ENCODE assay signal across 8 mouse cellular contexts in genomic region chr10:61928725-61929651, GRCm38 (mm10). TPM values are rescaled to one million over a fixed set of nuclear protein-coding genes. Genes with fewer than 3 reads are reported as not detected.
A peak's percentile ranks its signal among the peaks of the same experiment; 100 is the strongest.
DNase-seq lines count a peak whose midpoint lies in the region; ATAC-seq and TF ChIP-seq lines count a peak whose summit lies in the region.

No protein-coding gene starts in this region.

- no peak overlapping the region for H3K9ac ChIP-seq in hindbrain, embryonic 13.5 days
- H3K9ac ChIP-seq in limb, embryonic 15.5 days, result no peak overlapping the region
- no peak overlapping the region for H3K9ac ChIP-seq in neural tube, embryonic 11.5 days (ENCODE audit: low read length)

- peak; percentile 59 for DNase-seq in neural tube, embryonic 11.5 days (ENCODE audit: low spot score)
- no peak for DNase-seq in right cerebral cortex, postnatal 14 days
- no peak for DNase-seq in cerebellum, adult 9-10 months
- DNase-seq in layer of hippocampus, postnatal 25 days (ENCODE audit: extremely low spot score in 1 of 2, low spot score in 1 of 2), result no peak

- peak overlapping the region; percentile 61 for H3K4me3 ChIP-seq in E14TG2a.4 (replicated peaks; ENCODE audit: low read length)
- H3K4me3 ChIP-seq in brown adipose tissue, adult 24 weeks (ENCODE audit: insufficient read depth, low read depth, low read length), result peak overlapping the region; percentile 29; the same call in 1 of the 2 replicates
- H3K4me3 ChIP-seq in hindbrain, embryonic 13.5 days, result no peak overlapping the region
- no peak overlapping the region for H3K4me3 ChIP-seq in limb, embryonic 15.5 days
- no peak overlapping the region for H3K4me3 ChIP-seq in neural tube, embryonic 11.5 days (ENCODE audit: low read depth, low read length)

- 9% methylated on average over 24 of the region's 24 CpGs for WGBS in hindbrain, embryonic 13.5 days
- WGBS in limb, embryonic 15.5 days, result 10% methylated on average over 24 of the region's 24 CpGs
- 10% methylated on average over 24 of the region's 24 CpGs for WGBS in neural tube, embryonic 11.5 days

- H3K27me3 ChIP-seq in E14TG2a.4 (ENCODE audit: insufficient read depth, low read length), result no peaks in the 10 kb centered on the region
- H3K27me3 ChIP-seq in hindbrain, embryonic 13.5 days, result peaks cover 17% of the 10 kb centered on the region; the same call in 1 of the 2 replicates
- no peaks in the 10 kb centered on the region for H3K27me3 ChIP-seq in limb, embryonic 15.5 days
- H3K27me3 ChIP-seq in neural tube, embryonic 11.5 days (ENCODE audit: control insufficient read depth, insufficient read depth, low read length), result no peaks in the 10 kb centered on the region

- no peak overlapping the region for H3K27ac ChIP-seq in brown adipose tissue, adult 24 weeks (replicated peaks; ENCODE audit: low read depth, low read length)
- H3K27ac ChIP-seq in hindbrain, embryonic 13.5 days, result no peak overlapping the region
- peak overlapping the region; percentile 59 for H3K27ac ChIP-seq in limb, embryonic 15.5 days
- peak overlapping the region; percentile 15; the same call in 1 of the 2 replicates for H3K27ac ChIP-seq in neural tube, embryonic 11.5 days (ENCODE audit: low read depth, low read length)

- peaks cover 45% of the 10 kb centered on the region for H3K9me3 ChIP-seq in E14TG2a.4 (ENCODE audit: low read length)
- no peaks in the 10 kb centered on the region for H3K9me3 ChIP-seq in hindbrain, embryonic 13.5 days
- no peaks in the 10 kb centered on the region for H3K9me3 ChIP-seq in limb, embryonic 15.5 days
- H3K9me3 ChIP-seq in neural tube, embryonic 11.5 days (ENCODE audit: control insufficient read depth, low read length), result no peaks in the 10 kb centered on the region

- no peak for TF ChIP-seq CTCF in E14TG2a.4 (conservative IDR thresholded peaks at IDR 0.05; ENCODE audit: low read length)

- H3K4me2 ChIP-seq in hindbrain, embryonic 13.5 days, result peak overlapping the region; percentile 20
- 0 out of 2 replicates have a peak overlapping the region, but pooled peaks have one; percentile 12 for H3K4me2 ChIP-seq in limb, embryonic 15.5 days
- peak overlapping the region; percentile 34 for H3K4me2 ChIP-seq in neural tube, embryonic 11.5 days (ENCODE audit: low read depth)

- peaks cover 80% of the 10 kb centered on the region for H3K4me1 ChIP-seq in E14TG2a.4 (replicated peaks; ENCODE audit: low read depth, low read length)
- H3K4me1 ChIP-seq in brown adipose tissue, adult 24 weeks (ENCODE audit: control insufficient read depth, insufficient read depth, insufficient read length, low read length), result peaks cover 6% of the 10 kb centered on the region
- H3K4me1 ChIP-seq in hindbrain, embryonic 13.5 days (replicated peaks), result peaks cover 9% of the 10 kb centered on the region
- H3K4me1 ChIP-seq in limb, embryonic 15.5 days, result peaks cover 14% of the 10 kb centered on the region
- H3K4me1 ChIP-seq in neural tube, embryonic 11.5 days (ENCODE audit: control insufficient read depth, insufficient read depth, low read length), result peaks cover 13% of the 10 kb centered on the region

- no peak for ATAC-seq in hindbrain, embryonic 13.5 days (ENCODE audit: low FRiP score)
- ATAC-seq in limb, embryonic 15.5 days (ENCODE audit: insufficient number of reproducible peaks, low FRiP score, low TSS enrichment, low read depth), result peak; percentile 70
- ATAC-seq in neural tube, embryonic 11.5 days (ENCODE audit: insufficient read depth, low FRiP score, low TSS enrichment), result peak; percentile 53

- H3K36me3 ChIP-seq in E14TG2a.4 (ENCODE audit: insufficient read depth, low read length), result peaks cover 15% of the 10 kb centered on the region; the same call in 1 of the 2 replicates
- H3K36me3 ChIP-seq in hindbrain, embryonic 13.5 days, result no peaks in the 10 kb centered on the region
- no peaks in the 10 kb centered on the region for H3K36me3 ChIP-seq in limb, embryonic 15.5 days
- H3K36me3 ChIP-seq in neural tube, embryonic 11.5 days (ENCODE audit: control insufficient read depth, insufficient read depth, low read length), result no peaks in the 10 kb centered on the region

RNA-seq across cellular contexts. Expression of gene Col13a1, which starts 49.9 kb away (rescaled TPM):
- 2.7 and 3.3 TPM in 2 replicates for polyA plus RNA-seq in brown adipose tissue, adult 24 weeks (2012; ENCODE audit: insufficient read depth, insufficient read length, missing spikeins)
- polyA plus RNA-seq in hindbrain, embryonic 13.5 days (2015; fragmentation: Nextera tagmentation; extraction: Ambion mirVana), result 2.4 and 3.1 TPM in 2 replicates
- polyA plus RNA-seq in limb, embryonic 15.5 days (2015; fragmentation: Nextera tagmentation; extraction: Ambion mirVana), result 8.2 and 9.1 TPM in 2 replicates
- 1.6 and 2.4 TPM in 2 replicates for polyA plus RNA-seq in neural tube, embryonic 11.5 days (2014; fragmentation: Nextera tagmentation; extraction: Ambion mirVana)
- 1 to 10 TPM in 1 of 2 experiments, under 1 TPM in 1; 0.77 to 1.3 TPM for total RNA-seq in layer of hippocampus, postnatal 25 days (2021)

Comparison
In these comparisons a context has a peak if more than half of its experiments do, and no peak if none do; other contexts are left out.
1. H3K4me3 ChIP-seq: peak in E14TG2a.4 (single experiment) and brown adipose tissue, adult 24 weeks (single experiment); none in hindbrain, embryonic 13.5 days (single experiment), limb, embryonic 15.5 days (single experiment) and neural tube, embryonic 11.5 days (single experiment).
2. H3K27ac ChIP-seq: peak in limb, embryonic 15.5 days (single experiment) and neural tube, embryonic 11.5 days (single experiment); none in brown adipose tissue, adult 24 weeks (single experiment) and hindbrain, embryonic 13.5 days (single experiment).
3. Peak in every context shown above with its lines, with median percentiles within 50 percentile points of each other: H3K4me2 ChIP-seq.